Mouse (Mus musculus): Measurements from ENCODE around the gene Gm10644. TPM values are rescaled to one million over a fixed set of nuclear protein-coding genes. Genes with fewer than 3 reads are reported as not detected.

Gm10644 gene
- polyA plus RNA-seq, 1 experiment from 2014 or later, result 0.37 TPM

DNA sequence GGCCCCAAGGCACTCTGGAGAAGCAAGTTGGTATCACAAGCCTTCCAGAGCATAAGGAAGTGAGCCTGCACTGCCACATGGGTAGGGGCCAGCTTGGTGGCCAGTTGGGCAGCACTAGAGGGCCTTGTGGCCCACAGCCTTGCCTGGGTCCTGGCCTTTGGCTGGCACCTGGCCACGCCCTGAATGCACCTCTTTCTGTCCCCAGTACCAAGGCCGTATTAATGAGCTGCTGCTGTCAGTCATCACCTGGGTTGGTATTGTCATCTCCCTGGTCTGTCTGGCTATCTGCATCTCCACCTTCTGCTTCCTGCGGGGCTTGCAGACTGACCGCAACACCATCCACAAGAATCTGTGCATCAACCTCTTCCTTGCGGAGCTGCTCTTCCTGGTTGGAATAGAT lies 20.8 kb downstream of the Gm10644 start:
- H3K4me3 ChIP-seq (ENCODE audit: low read depth, low read length), result no peak overlapping the region
- no peak overlapping the region for H3K9ac ChIP-seq (ENCODE audit: low read length)
- H3K4me1 ChIP-seq (replicated peaks; ENCODE audit: control insufficient read depth, insufficient read depth, low read length), result no peaks in the 10 kb centered on the region
- 85% methylated on average over 5 of the region's 5 CpGs for WGBS
- H3K27ac ChIP-seq (ENCODE audit: low read depth), result no peak overlapping the region
- no peak for DNase-seq (ENCODE audit: low spot score)
- no peaks in the 10 kb centered on the region for H3K9me3 ChIP-seq (ENCODE audit: control insufficient read depth, low read length)
- peaks cover 92% of the 10 kb centered on the region for H3K36me3 ChIP-seq (ENCODE audit: control insufficient read depth, insufficient read depth, low read length)
- no peak for ATAC-seq (replicated peaks; ENCODE audit: low FRiP score, low TSS enrichment, low read depth)
- no peak overlapping the region for H3K4me2 ChIP-seq (ENCODE audit: low read length)
- H3K27me3 ChIP-seq (replicated peaks; ENCODE audit: control insufficient read depth, insufficient read depth, low read length), result no peaks in the 10 kb centered on the region

GRCm38 (mm10) chr8:83926266-83926665 lies 28.7 kb downstream of the Gm10644 start:
- ATAC-seq (replicated peaks; ENCODE audit: low FRiP score, low TSS enrichment, low read depth), result no peak
- Histone ChIP-seq H3K4me3 (ENCODE audit: low read depth, low read length) (no peak overlapping the region), H3K4me1 (replicated peaks; ENCODE audit: control insufficient read depth, insufficient read depth, low read length) (no peaks in the 10 kb centered on the region), H3K4me2 (ENCODE audit: low read length) (no peak overlapping the region), H3K27ac (ENCODE audit: low read depth) (no peak overlapping the region), H3K27me3 (replicated peaks; ENCODE audit: control insufficient read depth, insufficient read depth, low read length) (no peaks in the 10 kb centered on the region), H3K9me3 (ENCODE audit: control insufficient read depth, low read length) (no peaks in the 10 kb centered on the region), H3K9ac (ENCODE audit: low read length) (no peak overlapping the region), H3K36me3 (ENCODE audit: control insufficient read depth, insufficient read depth, low read length) (peaks cover 63% of the 10 kb centered on the region)
- no peak for DNase-seq (ENCODE audit: low spot score)
- WGBS, result 69% methylated on average over 7 of the region's 7 CpGs

GRCm38 (mm10) chr8:83924585-83924984 lies 30.4 kb downstream of the Gm10644 start:
- WGBS, result 87% methylated on average over 5 of the region's 5 CpGs
- Histone ChIP-seq H3K36me3 (ENCODE audit: control insufficient read depth, insufficient read depth, low read length) (peaks cover 61% of the 10 kb centered on the region), H3K27ac (ENCODE audit: low read depth) (no peak overlapping the region), H3K4me1 (replicated peaks; ENCODE audit: control insufficient read depth, insufficient read depth, low read length) (no peaks in the 10 kb centered on the region), H3K9ac (ENCODE audit: low read length) (no peak overlapping the region), H3K9me3 (ENCODE audit: control insufficient read depth, low read length) (no peaks in the 10 kb centered on the region), H3K4me2 (ENCODE audit: low read length) (no peak overlapping the region), H3K4me3 (ENCODE audit: low read depth, low read length) (no peak overlapping the region), H3K27me3 (replicated peaks; ENCODE audit: control insufficient read depth, insufficient read depth, low read length) (no peaks in the 10 kb centered on the region)
- ATAC-seq (replicated peaks; ENCODE audit: low FRiP score, low TSS enrichment, low read depth), result no peak
- no peak for DNase-seq (ENCODE audit: low spot score)

- no peak for DNase-seq (ENCODE audit: low spot score)
- Histone ChIP-seq H3K27ac (ENCODE audit: low read depth) (no peak overlapping the region), H3K4me1 (replicated peaks; ENCODE audit: control insufficient read depth, insufficient read depth, low read length) (no peaks in the 10 kb centered on the region), H3K4me2 (ENCODE audit: low read length) (no peak overlapping the region), H3K36me3 (ENCODE audit: control insufficient read depth, insufficient read depth, low read length) (peaks cover 63% of the 10 kb centered on the region), H3K9me3 (ENCODE audit: control insufficient read depth, low read length) (no peaks in the 10 kb centered on the region), H3K9ac (ENCODE audit: low read length) (no peak overlapping the region), H3K4me3 (ENCODE audit: low read depth, low read length) (no peak overlapping the region), H3K27me3 (replicated peaks; ENCODE audit: control insufficient read depth, insufficient read depth, low read length) (no peaks in the 10 kb centered on the region)
- no peak for ATAC-seq (replicated peaks; ENCODE audit: low FRiP score, low TSS enrichment, low read depth)
- WGBS, result 92% methylated on average over 8 of the region's 8 CpGs
These were observed 32.3 kb downstream of the Gm10644 start for GRCm38 (mm10) chr8:83922727-83923126.

- Histone ChIP-seq H3K4me2 (ENCODE audit: low read length) (no peak overlapping the region), H3K4me3 (ENCODE audit: low read depth, low read length) (no peak overlapping the region), H3K27me3 (replicated peaks; ENCODE audit: control insufficient read depth, insufficient read depth, low read length) (no peaks in the 10 kb centered on the region), H3K9me3 (ENCODE audit: control insufficient read depth, low read length) (no peaks in the 10 kb centered on the region), H3K36me3 (ENCODE audit: control insufficient read depth, insufficient read depth, low read length) (peaks cover 67% of the 10 kb centered on the region), H3K9ac (ENCODE audit: low read length) (no peak overlapping the region), H3K4me1 (replicated peaks; ENCODE audit: control insufficient read depth, insufficient read depth, low read length) (no peaks in the 10 kb centered on the region), H3K27ac (ENCODE audit: low read depth) (no peak overlapping the region)
- DNase-seq (ENCODE audit: low spot score), result peak; percentile 97
- 75% methylated on average over 3 of the region's 3 CpGs for WGBS
- ATAC-seq (replicated peaks; ENCODE audit: low FRiP score, low TSS enrichment, low read depth), result no peak
These were observed 33.4 kb downstream of the Gm10644 start for GRCm38 (mm10) chr8:83921558-83921957.

- DNase-seq (ENCODE audit: low spot score) (no peak), ATAC-seq (replicated peaks; ENCODE audit: low FRiP score, low TSS enrichment, low read depth) (no peak)
- 81% methylated on average over 6 of the region's 6 CpGs for WGBS
- H3K9me3 ChIP-seq (ENCODE audit: control insufficient read depth, low read length), result no peaks in the 10 kb centered on the region
- no peak overlapping the region for H3K4me2 ChIP-seq (ENCODE audit: low read length)
- H3K4me3 ChIP-seq (ENCODE audit: low read depth, low read length), result no peak overlapping the region
- peaks cover 10% of the 10 kb centered on the region; the same call in 1 of the 2 replicates for H3K4me1 ChIP-seq (replicated peaks; ENCODE audit: control insufficient read depth, insufficient read depth, low read length)
- no peak overlapping the region for H3K27ac ChIP-seq (ENCODE audit: low read depth)
- H3K27me3 ChIP-seq (replicated peaks; ENCODE audit: control insufficient read depth, insufficient read depth, low read length), result no peaks in the 10 kb centered on the region
- no peak overlapping the region for H3K9ac ChIP-seq (ENCODE audit: low read length)
- H3K36me3 ChIP-seq (ENCODE audit: control insufficient read depth, insufficient read depth, low read length), result peaks cover 46% of the 10 kb centered on the region
These were observed 37.4 kb downstream of the Gm10644 start for GRCm38 (mm10) chr8:83917566-83917965.

DNA sequence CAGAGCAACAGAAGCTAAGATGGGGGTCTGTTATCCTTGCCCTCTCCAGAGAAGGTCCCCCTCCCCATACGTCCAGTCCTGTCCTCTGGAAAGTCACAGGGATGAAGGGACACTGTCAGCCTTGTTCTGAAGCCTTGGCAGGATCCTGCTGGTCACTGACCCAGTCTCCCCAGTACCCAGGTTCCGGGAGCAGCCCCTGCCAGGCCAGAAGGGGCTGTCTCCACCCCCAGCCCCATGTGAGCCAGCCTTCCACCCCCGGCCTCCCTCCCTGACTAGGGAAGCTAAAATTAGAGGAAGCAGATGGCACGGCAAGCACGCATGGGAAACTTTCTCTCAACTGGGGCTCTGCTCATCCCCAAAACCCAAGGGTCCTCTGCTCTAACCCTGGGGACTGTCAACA lies 39.0 kb downstream of the Gm10644 start:
- Histone ChIP-seq H3K27ac (ENCODE audit: low read depth) (no peak overlapping the region), H3K4me2 (ENCODE audit: low read length) (no peak overlapping the region)
- 87% methylated on average over 5 of the region's 5 CpGs for WGBS

GRCm38 (mm10) chr8:83914860-83915259 lies 40.1 kb downstream of the Gm10644 start:
- Histone ChIP-seq H3K27me3 (replicated peaks; ENCODE audit: control insufficient read depth, insufficient read depth, low read length) (no peaks in the 10 kb centered on the region), H3K4me1 (replicated peaks; ENCODE audit: control insufficient read depth, insufficient read depth, low read length) (peaks cover 10% of the 10 kb centered on the region; the same call in 1 of the 2 replicates), H3K9me3 (ENCODE audit: control insufficient read depth, low read length) (no peaks in the 10 kb centered on the region), H3K9ac (ENCODE audit: low read length) (no peak overlapping the region), H3K36me3 (ENCODE audit: control insufficient read depth, insufficient read depth, low read length) (peaks cover 25% of the 10 kb centered on the region), H3K4me3 (ENCODE audit: low read depth, low read length) (no peak overlapping the region), H3K27ac (ENCODE audit: low read depth) (no peak overlapping the region), H3K4me2 (ENCODE audit: low read length) (no peak overlapping the region)
- DNase-seq (ENCODE audit: low spot score) (no peak), ATAC-seq (replicated peaks; ENCODE audit: low FRiP score, low TSS enrichment, low read depth) (no peak; the same call in 1 of the 2 replicates)
- WGBS, result 54% methylated on average over 5 of the region's 5 CpGs

More for the DNA sequence above, 39.0 kb downstream of the Gm10644 start:
- DNase-seq (ENCODE audit: low spot score) (no peak), ATAC-seq (replicated peaks; ENCODE audit: low FRiP score, low TSS enrichment, low read depth) (no peak)
- Histone ChIP-seq H3K4me3 (ENCODE audit: low read depth, low read length) (no peak overlapping the region), H3K9ac (ENCODE audit: low read length) (no peak overlapping the region), H3K4me1 (replicated peaks; ENCODE audit: control insufficient read depth, insufficient read depth, low read length) (peaks cover 10% of the 10 kb centered on the region; the same call in 1 of the 2 replicates), H3K36me3 (ENCODE audit: control insufficient read depth, insufficient read depth, low read length) (peaks cover 33% of the 10 kb centered on the region), H3K9me3 (ENCODE audit: control insufficient read depth, low read length) (no peaks in the 10 kb centered on the region), H3K27me3 (replicated peaks; ENCODE audit: control insufficient read depth, insufficient read depth, low read length) (no peaks in the 10 kb centered on the region)

DNA sequence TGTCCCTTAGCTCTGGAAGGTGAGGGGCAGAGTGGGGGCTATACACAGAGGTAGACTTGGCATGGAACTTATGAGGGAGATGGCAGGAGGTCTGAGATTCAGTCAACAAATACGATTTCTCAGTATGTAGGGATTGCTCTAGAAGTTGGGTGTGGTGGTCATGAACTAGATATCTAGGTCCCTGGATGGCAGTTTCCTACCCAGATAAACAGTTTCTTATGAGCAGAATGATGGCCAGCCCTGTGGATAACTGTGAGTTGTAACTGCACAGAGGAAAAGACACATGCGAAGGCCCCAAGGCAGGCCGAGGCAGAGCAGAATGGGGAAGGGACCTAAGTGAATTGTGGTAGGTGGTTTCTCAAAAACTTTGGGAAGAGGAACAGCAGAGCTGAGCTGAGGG lies 40.8 kb downstream of the Gm10644 start:
- H3K9me3 ChIP-seq (ENCODE audit: control insufficient read depth, low read length), result no peaks in the 10 kb centered on the region
- H3K4me2 ChIP-seq (ENCODE audit: low read length), result no peak overlapping the region
- ATAC-seq (replicated peaks; ENCODE audit: low FRiP score, low TSS enrichment, low read depth) (no peak), DNase-seq (ENCODE audit: low spot score) (no peak)
- H3K27me3 ChIP-seq (replicated peaks; ENCODE audit: control insufficient read depth, insufficient read depth, low read length), result no peaks in the 10 kb centered on the region
- H3K4me3 ChIP-seq (ENCODE audit: low read depth, low read length), result no peak overlapping the region
- peaks cover 14% of the 10 kb centered on the region; the same call in 1 of the 2 replicates for H3K4me1 ChIP-seq (replicated peaks; ENCODE audit: control insufficient read depth, insufficient read depth, low read length)
- H3K27ac ChIP-seq (ENCODE audit: low read depth), result no peak overlapping the region
- WGBS, result 94% methylated on average over 3 of the region's 3 CpGs
- no peak overlapping the region for H3K9ac ChIP-seq (ENCODE audit: low read length)
- peaks cover 19% of the 10 kb centered on the region for H3K36me3 ChIP-seq (ENCODE audit: control insufficient read depth, insufficient read depth, low read length)
